Mouse (Mus musculus) neural tube, embryonic 11.5 days (tissue): ENCODE measurements around the gene Pla2g3. TPM values are rescaled to one million over a fixed set of nuclear protein-coding genes. Genes with fewer than 3 reads are reported as not detected.

Experiments
- ATAC-seq: fragments of 200-750 bp; cut with Nextera tagmentation; 2 replicates; pipeline ENCODE4 v1.8.0; 2017; ENCODE audit warnings: moderate number of reproducible peaks, mild to moderate bottlenecking, moderate TSS enrichment, moderate library complexity; ENCODE audit not compliant: insufficient read depth, low FRiP score, low TSS enrichment
- DNase-seq: peaks from one replicate; pipeline ENCODE4 v3.0.0-alpha.2; 2015; ENCODE audit warnings: low spot score
- H3K27ac ChIP-seq: fragments of 300-500 bp; sonication (generic); 2 replicates; pipeline ENCODE4 v1.5.1; 2014; ENCODE audit warnings: low read depth, mild to moderate bottlenecking, low read length
- H3K27me3 ChIP-seq: fragments of 300-500 bp; sonication (generic); 2 replicates; pipeline ENCODE4 v1.6.1; 2014; ENCODE audit warnings: mild to moderate bottlenecking, low read length, mixed read lengths; ENCODE audit not compliant: control insufficient read depth, insufficient read depth
- H3K36me3 ChIP-seq: fragments of 300-500 bp; sonication (generic); 2 replicates; pipeline ENCODE4 v1.6.1; 2014; ENCODE audit warnings: mild to moderate bottlenecking, low read length, moderate library complexity, mixed read lengths; ENCODE audit not compliant: control insufficient read depth, insufficient read depth
- H3K4me1 ChIP-seq: fragments of 300-500 bp; sonication (generic); 2 replicates; pipeline ENCODE4 v1.6.1; 2014; ENCODE audit warnings: low read length, mixed read lengths; ENCODE audit not compliant: control insufficient read depth, insufficient read depth
- H3K4me2 ChIP-seq: fragments of 300-500 bp; sonication (generic); 2 replicates; pipeline ENCODE4 v1.6.1; 2014; ENCODE audit warnings: low read depth, mild to moderate bottlenecking, moderate library complexity
- H3K4me3 ChIP-seq: fragments of 300-500 bp; sonication (generic); 2 replicates; pipeline ENCODE4 v1.5.1; 2014; ENCODE audit warnings: low read depth, low read length
- H3K9ac ChIP-seq: fragments of 300-500 bp; sonication (generic); 2 replicates; pipeline ENCODE4 v1.6.1; 2014; ENCODE audit warnings: mild to moderate bottlenecking, low read length
- H3K9me3 ChIP-seq: fragments of 300-500 bp; sonication (generic); 2 replicates; pipeline ENCODE4 v1.6.1; 2016; ENCODE audit warnings: low read length; ENCODE audit not compliant: control insufficient read depth
- WGBS: fragments of 180-500 bp; shearing (Covaris S2); extraction: QIAGEN DNeasy Blood & Tissue Kit; methylation state at CpG from one replicate; pipeline ENCODE4 v1.1.7; 2014; 5-methylcytosine and 5-hydroxymethylcytosine counted together
- polyA plus RNA-seq: library from polyadenylated mRNA; unstranded; fragments of >200 nt; fragmentation: Nextera tagmentation; extraction: Ambion mirVana; gene quantifications from 2 replicates; pipeline ENCODE4 v1.2.1, GENCODE M21; 2014

Pla2g3 gene
- polyA plus RNA-seq, 1 experiment from 2014 or later: 1.7 TPM

- H3K9ac ChIP-seq: no peak overlapping the region
- no peak overlapping the region for H3K4me2 ChIP-seq
- H3K27me3 ChIP-seq: no peaks in the 10 kb centered on the region
- ATAC-seq (no peak), DNase-seq (no peak)
- H3K27ac ChIP-seq: no peak overlapping the region
- H3K36me3 ChIP-seq: no peaks in the 10 kb centered on the region; the same call in 1 of the 2 replicates
- no peak overlapping the region for H3K4me3 ChIP-seq
- no peaks in the 10 kb centered on the region for H3K9me3 ChIP-seq
- 82% methylated on average over 6 of the region's 6 CpGs for WGBS
- 0 out of 2 replicates have a peak, but pooled peaks cover 6% of the 10 kb centered on the region for H3K4me1 ChIP-seq
Observed at GRCm38 (mm10) chr11:3453467-3453866, 34.6 kb upstream of the Pla2g3 start.

GRCm38 (mm10) chr11:3454506-3454905 lies 33.6 kb upstream of the Pla2g3 start:
- no peaks in the 10 kb centered on the region for H3K9me3 ChIP-seq
- no peak overlapping the region for H3K4me3 ChIP-seq
- no peak overlapping the region for H3K4me2 ChIP-seq
- no peak overlapping the region for H3K9ac ChIP-seq
- no peaks in the 10 kb centered on the region for H3K27me3 ChIP-seq
- WGBS: 92% methylated on average over 3 of the region's 3 CpGs
- DNase-seq (no peak), ATAC-seq (no peak)
- H3K4me1 ChIP-seq: 0 out of 2 replicates have a peak, but pooled peaks cover 6% of the 10 kb centered on the region
- no peak overlapping the region for H3K27ac ChIP-seq
- H3K36me3 ChIP-seq: no peaks in the 10 kb centered on the region; the same call in 1 of the 2 replicates

DNA sequence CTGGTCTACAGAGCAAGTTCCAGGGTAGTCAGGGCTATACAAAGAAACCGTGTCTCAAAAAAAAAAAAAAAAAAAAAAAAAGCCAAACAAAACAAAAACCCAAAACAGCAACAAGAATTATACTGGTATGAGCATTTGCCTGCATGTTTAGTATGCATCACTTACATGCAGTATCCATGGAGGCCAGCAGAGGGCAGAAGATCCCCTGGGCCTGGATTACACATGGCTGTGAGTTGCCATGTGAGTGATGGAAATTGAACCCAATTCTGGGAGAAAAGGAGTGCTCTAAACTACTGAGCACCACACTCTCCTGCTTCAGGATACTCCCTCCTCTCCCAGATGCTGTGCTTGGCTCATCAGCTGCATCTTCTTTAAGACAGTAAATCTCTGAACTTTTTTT lies 31.7 kb upstream of the Pla2g3 start:
- DNase-seq (peak; percentile 44), ATAC-seq (no peak)
- H3K4me1 ChIP-seq: 0 out of 2 replicates have a peak, but pooled peaks cover 3% of the 10 kb centered on the region
- H3K9ac ChIP-seq: no peak overlapping the region
- H3K36me3 ChIP-seq: no peaks in the 10 kb centered on the region; the same call in 1 of the 2 replicates
- H3K4me3 ChIP-seq: no peak overlapping the region
- no peaks in the 10 kb centered on the region for H3K9me3 ChIP-seq
- H3K27me3 ChIP-seq: no peaks in the 10 kb centered on the region
- H3K4me2 ChIP-seq: no peak overlapping the region
- WGBS: 43% methylated on average over 1 of the region's 1 CpGs
- no peak overlapping the region for H3K27ac ChIP-seq

DNA sequence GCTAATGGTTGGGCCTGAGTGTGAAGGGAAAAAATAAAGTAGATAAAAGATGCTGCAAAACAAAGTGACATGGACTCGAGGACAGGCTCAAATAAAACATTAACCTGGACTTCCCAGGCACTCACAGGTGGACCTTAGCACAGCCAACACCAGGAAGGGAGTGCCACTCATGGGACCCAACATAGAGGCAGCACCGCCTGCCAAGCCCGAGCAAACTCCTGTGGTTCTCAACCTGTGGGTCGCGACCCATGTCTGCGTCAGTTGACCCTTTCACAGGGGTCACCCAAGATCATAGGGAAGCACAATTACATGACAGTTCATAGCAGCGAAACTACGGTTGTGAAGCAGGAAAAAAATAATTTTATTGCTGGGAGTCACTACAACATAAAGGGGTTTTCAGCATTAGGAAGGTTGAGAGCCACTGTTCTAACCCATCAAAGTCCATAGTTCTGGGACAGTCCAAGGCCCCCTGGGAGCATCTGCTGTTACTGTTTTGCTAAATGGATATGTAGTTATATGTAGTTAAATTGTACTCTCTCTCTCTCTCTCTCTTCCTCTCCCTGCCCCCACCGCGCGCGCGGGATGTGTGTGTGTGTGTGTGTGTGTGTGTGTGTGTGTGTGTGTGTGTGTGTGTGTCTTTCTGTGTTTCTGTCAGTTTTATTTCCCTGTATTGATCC lies 29.5 kb upstream of the Pla2g3 start:
- H3K4me2 ChIP-seq: no peak overlapping the region
- no peak for ATAC-seq
- WGBS: 87% methylated on average over 13 of the region's 13 CpGs

GRCm38 (mm10) chr11:3459105-3459468 lies 29.0 kb upstream of the Pla2g3 start:
- H3K4me1 ChIP-seq: no peaks in the 10 kb centered on the region
- 78% methylated on average over 2 of the region's 2 CpGs for WGBS
- no peak for ATAC-seq

More for the DNA sequence above, 29.5 kb upstream of the Pla2g3 start:
- no peaks in the 10 kb centered on the region; the same call in 1 of the 2 replicates for H3K36me3 ChIP-seq
- DNase-seq: no peak
- H3K27ac ChIP-seq: no peak overlapping the region
- no peaks in the 10 kb centered on the region for H3K4me1 ChIP-seq
- H3K27me3 ChIP-seq: no peaks in the 10 kb centered on the region
- no peak overlapping the region for H3K4me3 ChIP-seq
- no peaks in the 10 kb centered on the region for H3K9me3 ChIP-seq
- H3K9ac ChIP-seq: no peak overlapping the region

GRCm38 (mm10) chr11:3462846-3463245 lies 25.2 kb upstream of the Pla2g3 start:
- no peaks in the 10 kb centered on the region for H3K9me3 ChIP-seq
- WGBS: 94% methylated on average over 1 of the region's 1 CpGs
- ATAC-seq: no peak
- H3K9ac ChIP-seq: no peak overlapping the region
- no peak for DNase-seq
- H3K4me2 ChIP-seq: no peak overlapping the region
- no peaks in the 10 kb centered on the region for H3K27me3 ChIP-seq
- no peak overlapping the region for H3K4me3 ChIP-seq
- no peaks in the 10 kb centered on the region for H3K36me3 ChIP-seq
- no peaks in the 10 kb centered on the region for H3K4me1 ChIP-seq
- no peak overlapping the region for H3K27ac ChIP-seq

More at GRCm38 (mm10) chr11:3459105-3459468, 29.0 kb upstream of the Pla2g3 start:
- Histone ChIP-seq H3K36me3 (no peaks in the 10 kb centered on the region; the same call in 1 of the 2 replicates), H3K9me3 (no peaks in the 10 kb centered on the region), H3K4me3 (no peak overlapping the region), H3K9ac (no peak overlapping the region), H3K27ac (no peak overlapping the region), H3K4me2 (no peak overlapping the region), H3K27me3 (no peaks in the 10 kb centered on the region)
- no peak for DNase-seq

DNA sequence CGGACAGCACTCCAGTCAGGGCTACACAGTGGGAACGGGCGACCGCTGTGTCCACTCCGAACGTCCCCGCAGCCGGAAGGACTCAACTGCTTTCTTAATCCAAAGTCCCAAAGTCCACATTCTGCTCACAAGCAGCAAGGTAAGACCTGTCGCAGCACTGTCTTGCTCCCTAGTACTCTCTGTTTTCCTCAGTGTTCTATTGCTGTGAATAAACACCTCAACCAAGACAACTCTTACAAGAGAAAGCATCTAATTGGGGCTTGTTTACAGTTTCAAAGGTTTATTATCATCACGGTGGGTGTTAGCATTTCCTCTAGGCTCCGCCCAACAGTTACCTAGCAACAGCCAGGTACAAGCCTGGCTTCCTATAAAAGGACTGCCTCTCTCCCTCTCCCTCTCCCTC lies 16.6 kb upstream of the Pla2g3 start:
- Histone ChIP-seq H3K9ac (no peak overlapping the region), H3K36me3 (no peaks in the 10 kb centered on the region), H3K9me3 (no peaks in the 10 kb centered on the region), H3K4me2 (no peak overlapping the region), H3K27me3 (no peaks in the 10 kb centered on the region), H3K4me1 (no peaks in the 10 kb centered on the region), H3K27ac (no peak overlapping the region), H3K4me3 (no peak overlapping the region)
- 23% methylated on average over 11 of the region's 11 CpGs for WGBS
- ATAC-seq: no peak
- DNase-seq: no peak

GRCm38 (mm10) chr11:3472484-3472883 lies 15.6 kb upstream of the Pla2g3 start:
- WGBS: 30% methylated on average over 1 of the region's 1 CpGs

GRCm38 (mm10) chr11:3474480-3475115 lies 13.5 kb upstream of the Pla2g3 start:
- H3K36me3 ChIP-seq: no peaks in the 10 kb centered on the region
- no peak for DNase-seq

More at GRCm38 (mm10) chr11:3472484-3472883, 15.6 kb upstream of the Pla2g3 start:
- no peak overlapping the region for H3K4me2 ChIP-seq
- H3K9ac ChIP-seq: no peak overlapping the region
- no peak overlapping the region for H3K4me3 ChIP-seq
- no peaks in the 10 kb centered on the region for H3K4me1 ChIP-seq
- no peaks in the 10 kb centered on the region for H3K36me3 ChIP-seq
- H3K27me3 ChIP-seq: no peaks in the 10 kb centered on the region
- H3K27ac ChIP-seq: no peak overlapping the region
- ATAC-seq (no peak), DNase-seq (peak; percentile 87)
- H3K9me3 ChIP-seq: no peaks in the 10 kb centered on the region

More at GRCm38 (mm10) chr11:3474480-3475115, 13.5 kb upstream of the Pla2g3 start:
- Histone ChIP-seq H3K27me3 (no peaks in the 10 kb centered on the region), H3K4me2 (no peak overlapping the region), H3K4me1 (no peaks in the 10 kb centered on the region), H3K9me3 (no peaks in the 10 kb centered on the region), H3K9ac (no peak overlapping the region), H3K4me3 (no peak overlapping the region), H3K27ac (no peak overlapping the region)
- WGBS: 88% methylated on average over 7 of the region's 7 CpGs
- ATAC-seq: no peak
